Mouse (Mus musculus) regulatory T cell (primary cell): ENCODE data around the gene 4930595D18Rik.

ENCODE experiments used
- in situ Hi-C: fragments of 300-600 bp; cut with MboI, MseI; formaldehyde crosslinking; loops from one replicate; pipeline ENCODE4 v1.15.1; 2025; ENCODE audit warnings: high pct_unique_total_duplicates

4930595D18Rik gene

DNA sequence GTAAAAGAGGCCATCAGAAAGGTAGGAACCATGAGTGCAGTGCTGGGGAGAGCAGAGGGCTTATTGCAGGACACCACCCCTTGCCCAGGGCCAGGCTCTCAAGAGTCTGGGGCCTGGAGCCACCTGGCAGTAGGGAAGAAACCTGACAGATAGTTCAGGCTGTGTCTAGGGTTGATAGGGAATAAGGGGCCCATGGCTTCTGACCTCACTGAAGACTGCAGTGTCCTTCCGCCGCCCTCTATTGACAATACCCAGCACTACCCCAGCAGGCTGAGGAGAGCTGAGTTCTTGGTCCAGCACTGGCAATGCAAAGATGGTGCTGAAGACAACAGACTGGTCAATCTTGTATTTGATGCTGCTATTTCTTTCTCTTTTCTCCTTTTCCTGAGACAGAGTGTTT, 47.2 kb downstream of the 4930595D18Rik start:
- in situ Hi-C loops = no loop called here

DNA sequence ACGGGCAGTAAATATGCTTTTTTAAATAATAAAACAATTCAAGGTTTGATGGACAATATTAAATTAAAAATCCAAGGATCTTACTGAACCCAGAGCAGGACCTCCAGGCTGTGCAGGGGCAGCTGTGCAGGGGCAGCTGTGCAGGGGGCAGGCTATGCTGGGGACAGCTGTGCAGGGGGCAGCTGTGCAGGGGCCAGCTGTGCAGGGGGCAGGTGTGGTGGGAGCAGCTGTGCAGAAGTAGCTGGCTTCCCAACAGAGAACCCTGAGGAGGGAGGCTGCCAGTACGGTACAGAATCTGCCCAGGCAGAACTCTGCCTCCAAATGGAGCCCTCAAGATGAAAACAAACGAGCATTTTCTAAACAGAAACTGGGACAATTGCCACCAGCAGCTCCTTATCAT, 48.3 kb downstream of the 4930595D18Rik start:
- in situ Hi-C loops = no loop called here

DNA sequence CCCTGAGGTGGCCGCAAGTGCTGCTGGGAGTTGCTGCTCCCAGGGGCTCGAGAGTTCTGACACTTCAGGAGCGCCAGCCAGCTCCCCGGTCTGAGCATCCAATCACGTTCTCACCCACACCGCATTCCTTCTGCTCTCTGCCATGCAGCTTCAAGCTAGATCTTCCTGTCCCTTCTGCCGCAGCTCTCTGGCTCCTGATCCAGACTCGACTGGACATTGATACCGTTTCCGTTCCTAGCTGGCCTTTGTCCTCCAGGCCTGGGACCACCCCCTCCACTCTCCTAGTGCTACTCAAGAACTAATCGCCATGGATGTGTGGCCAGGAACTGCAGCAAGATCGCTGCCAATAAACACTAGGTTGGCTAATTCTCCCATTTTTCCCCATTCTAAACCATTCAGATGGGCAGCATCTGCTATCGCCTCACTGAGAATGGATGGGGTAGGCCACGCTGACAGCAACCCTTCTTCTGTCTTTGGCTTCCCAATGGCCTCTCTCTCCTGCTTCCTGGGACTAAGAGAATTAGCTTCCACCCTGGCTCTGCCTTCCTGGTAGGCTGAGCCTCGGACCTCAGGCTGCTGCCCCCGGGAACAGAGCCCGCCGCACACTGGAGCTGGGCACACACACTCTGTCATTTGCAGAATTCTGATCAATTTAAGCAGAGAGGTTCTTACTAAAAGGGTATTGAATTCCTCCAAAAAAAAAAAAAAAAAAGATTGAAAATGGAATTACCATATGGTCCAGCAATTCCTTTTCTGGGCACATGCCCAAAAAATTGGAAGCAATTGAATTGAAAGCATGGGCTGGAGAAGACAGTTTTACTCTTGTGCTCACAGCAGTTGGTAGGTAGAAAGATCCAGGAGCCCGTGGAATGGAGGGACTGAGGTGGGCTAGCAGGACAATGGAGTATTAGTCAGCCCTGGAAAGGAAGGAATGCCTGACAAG, 49.2 kb downstream of the 4930595D18Rik start:
- in situ Hi-C loops = no loop called here

DNA sequence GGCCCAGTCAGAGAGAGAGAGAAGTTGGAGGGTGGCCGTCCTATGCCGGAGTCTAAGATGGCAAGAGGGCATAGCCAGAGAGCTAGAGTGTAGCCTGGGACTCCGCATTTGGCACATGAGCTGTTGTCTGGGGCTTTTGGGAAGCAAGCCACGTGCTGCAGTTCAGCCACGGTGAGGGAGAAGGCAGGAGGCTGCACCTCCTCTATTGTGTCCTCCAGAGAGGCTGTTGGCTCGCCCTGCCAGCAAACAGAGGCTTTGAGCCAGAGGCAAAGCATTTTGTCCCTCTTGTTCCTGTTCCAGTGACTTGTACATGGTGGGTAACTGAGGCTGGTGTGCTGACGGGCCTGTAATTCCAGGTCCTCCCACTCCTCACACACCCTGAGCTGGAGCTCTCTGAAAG, 50.1 kb downstream of the 4930595D18Rik start:
- in situ Hi-C loops = no loop called here

DNA sequence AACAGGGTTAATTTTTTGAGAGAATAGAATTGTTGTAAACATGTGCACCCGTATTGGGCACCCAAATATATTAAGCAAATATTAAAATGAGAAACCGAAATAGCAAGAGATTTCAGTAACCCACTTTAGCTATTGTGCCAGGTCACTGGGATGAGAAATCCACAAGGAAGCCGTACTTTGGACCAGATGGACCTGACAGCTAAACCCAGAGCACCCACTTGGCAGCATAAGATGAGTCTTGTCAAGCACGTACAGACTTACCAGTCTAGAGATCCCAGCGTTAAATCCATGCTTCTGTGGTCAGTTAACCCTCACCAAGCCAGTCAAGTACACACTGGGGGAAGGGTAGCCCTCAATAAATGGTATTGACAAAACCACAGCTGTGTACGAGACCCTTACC, 58.6 kb downstream of the 4930595D18Rik start:
- in situ Hi-C loops = no loop called here

DNA sequence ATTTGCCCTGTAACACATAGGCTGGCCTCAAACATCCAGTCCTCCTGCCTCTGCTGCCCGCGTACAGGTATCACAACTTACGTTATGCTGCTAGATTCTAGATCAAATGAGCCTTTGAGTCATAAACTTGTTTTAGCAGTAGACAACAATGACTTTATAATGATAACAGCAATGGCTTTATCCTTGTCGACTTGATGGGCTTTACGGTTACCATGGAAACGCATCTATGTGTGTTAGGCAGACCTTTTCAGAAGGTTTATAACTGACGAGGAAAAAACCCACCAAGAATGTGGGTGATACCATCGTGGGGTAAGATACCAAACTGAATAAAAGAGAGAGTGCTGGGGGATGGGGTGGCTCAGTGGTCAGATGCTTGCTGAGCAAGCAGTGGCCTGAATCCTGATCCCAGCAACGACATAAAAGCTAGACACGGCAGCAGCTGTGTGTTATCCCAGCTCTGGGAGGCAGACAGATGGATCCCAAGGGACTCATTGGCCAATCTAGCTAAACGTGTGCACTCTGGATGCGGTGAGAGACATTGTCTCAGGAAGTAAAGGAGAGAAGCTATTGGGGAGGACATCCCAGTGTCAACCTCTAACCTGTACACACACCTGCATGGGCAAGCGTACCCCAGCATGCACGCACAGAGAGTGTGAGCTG, 59.6 kb downstream of the 4930595D18Rik start:
- in situ Hi-C loops = no loop called here

DNA sequence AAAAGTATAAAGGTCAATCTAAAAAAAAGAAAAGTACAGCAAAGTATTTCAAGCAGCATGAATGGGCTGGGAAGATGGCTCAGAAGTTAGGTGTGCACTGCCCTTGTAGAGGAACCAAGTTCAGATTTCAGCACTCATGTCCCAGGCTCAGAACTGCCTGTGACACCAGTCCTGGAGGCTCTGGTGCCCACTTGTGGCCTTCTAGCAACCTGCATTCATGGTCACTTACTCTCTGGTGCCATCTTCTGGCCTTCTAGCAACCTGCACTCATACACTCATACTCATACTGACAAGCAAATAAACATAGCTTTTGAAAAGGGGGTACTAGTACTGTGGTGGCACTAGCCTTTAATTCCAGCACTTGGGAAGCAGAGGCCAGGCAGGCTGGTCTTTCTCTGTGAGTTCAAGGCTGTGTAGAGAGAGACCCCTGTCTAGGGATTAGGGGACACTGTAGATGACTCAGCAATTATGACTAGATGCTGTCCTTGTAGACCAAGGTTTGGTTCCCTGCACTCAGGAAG, 61.9 kb downstream of the 4930595D18Rik start:
- in situ Hi-C loops = no loop called here

DNA sequence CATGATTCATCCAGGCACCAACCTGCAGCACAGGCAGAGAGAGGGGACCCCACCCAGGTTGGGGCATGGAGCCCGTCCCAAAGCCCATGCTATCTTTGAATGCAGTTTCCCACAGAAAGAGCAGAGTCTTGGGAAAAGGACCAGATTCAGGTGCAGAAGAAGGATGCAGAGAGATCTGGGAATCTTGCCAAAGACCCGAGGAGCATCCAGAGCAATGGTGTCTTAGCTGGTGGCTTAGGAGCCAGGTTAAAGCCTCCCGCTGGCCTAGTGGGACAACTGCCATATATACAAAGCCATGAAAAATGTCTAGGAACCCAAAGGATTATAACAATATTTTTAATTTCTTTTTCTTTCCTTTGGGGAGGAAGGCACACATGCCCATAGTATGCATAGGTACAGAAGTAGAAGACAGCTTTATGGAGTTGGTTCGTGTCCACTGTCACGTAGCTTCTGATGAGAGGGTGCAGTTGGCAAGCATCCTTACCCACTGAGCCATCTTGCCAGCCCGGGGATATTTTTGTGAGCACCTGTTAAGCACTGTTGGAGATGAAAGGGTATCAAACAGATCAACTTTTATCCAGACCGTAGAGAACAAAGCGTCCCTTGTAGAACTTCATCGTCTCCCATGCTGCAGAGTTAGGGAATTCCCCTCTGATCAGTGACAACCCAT, 63.2 kb downstream of the 4930595D18Rik start:
- in situ Hi-C loops = no loop called here

DNA sequence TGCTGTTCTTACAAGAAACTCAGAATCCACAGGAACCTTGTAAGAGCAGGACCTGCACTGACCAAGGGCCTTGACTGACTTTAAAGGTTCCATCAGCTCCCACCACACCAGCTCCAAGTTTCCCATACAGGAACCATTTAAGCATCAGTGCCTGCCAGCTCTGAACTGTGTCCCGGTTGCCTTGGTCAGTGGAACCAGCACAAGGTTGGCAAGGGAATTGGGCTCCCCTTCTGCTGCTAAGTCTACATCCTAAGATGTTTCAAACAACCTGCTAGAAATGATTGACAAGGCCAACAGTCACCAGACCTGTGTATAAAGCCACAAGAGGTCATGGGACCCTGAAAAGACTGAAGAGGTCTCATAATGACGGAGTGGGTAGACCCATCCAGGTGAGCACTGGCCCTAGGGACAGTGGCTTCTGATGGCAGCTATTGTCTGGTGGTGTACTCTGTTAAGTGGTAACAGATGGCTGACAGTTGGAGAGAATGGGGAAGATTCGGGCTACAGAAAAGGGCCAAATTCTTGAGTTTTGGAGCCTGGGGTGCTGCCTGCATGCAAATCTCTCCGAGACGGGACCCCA, 64.7 kb downstream of the 4930595D18Rik start:
- in situ Hi-C loops = no loop called here

DNA sequence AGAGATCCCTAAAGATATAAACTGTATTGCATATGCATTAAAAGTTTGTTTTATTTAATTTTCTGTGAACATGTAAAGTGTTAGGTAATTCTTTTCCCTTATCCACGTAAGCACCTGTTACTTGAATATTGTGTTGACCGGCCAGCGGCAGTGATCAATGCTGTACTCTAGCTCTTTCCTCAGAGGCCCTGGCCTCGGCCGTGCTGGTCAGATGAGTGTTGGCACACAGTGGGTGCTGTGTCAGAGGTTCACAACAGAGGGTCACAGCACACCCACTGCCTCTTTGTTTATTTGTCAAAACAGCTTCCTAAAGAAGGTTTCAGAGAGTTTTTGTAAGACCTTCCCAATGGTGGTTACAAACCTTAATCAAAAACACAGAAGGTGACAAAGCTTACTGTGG, 69.7 kb downstream of the 4930595D18Rik start:
- in situ Hi-C loops = no loop called here

DNA sequence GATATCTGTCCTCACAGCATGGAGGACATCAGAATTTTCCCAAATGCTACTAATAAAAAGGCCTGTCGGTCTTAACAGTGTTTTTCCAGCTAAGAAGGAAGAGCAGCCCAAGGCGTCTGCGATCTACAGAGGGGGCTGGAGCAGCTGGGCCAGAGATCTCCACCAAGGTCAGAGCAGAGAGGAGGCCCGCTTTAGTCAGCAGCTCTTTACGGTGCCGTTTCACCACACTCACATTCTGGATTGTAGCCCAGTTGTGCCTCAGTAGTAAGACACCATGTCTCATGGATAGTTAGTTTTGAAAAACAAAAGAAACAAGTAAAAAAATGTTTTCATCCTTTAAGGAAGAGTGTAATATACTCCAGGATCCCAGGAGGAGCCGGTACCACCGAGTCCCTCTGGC, 73.1 kb downstream of the 4930595D18Rik start:
- in situ Hi-C loops = no loop called here
